Mouse (Mus musculus): ENCODE results near the gene Iqgap1.
A peak's percentile ranks its signal among the peaks of the same experiment; 100 is the strongest.

The Iqgap1 gene

GRCm38 (mm10) chr7:80802412-80803160 lies 23.2 kb downstream of the Iqgap1 start:
- DNase-seq: peak in 1 of 2 experiments; percentile 80

DNA sequence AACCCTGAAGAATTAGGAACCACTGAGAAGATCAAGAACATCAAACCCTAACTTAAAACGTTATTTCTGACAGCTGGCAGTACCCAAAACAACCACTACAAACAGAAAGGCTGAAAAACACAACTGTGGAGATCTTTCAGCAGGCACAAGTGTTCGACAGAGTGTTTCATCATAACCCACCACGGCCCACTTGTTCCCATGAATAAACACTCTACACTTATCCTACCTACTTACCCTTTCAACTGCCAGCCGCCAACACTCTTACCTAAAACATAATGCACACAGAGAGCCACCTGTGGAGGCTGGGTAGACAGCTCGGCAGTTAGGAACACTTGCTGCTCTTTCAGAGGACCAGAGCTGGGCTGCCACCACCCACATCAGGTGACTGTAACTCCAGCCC lies 26.5 kb downstream of the Iqgap1 start:
- peak; percentile 55 to 77 for DNase-seq

GRCm38 (mm10) chr7:80796805-80797567 lies 28.8 kb downstream of the Iqgap1 start:
- DNase-seq: peak; percentile 31 to 49

- DNase-seq: no peak
Measured at GRCm38 (mm10) chr7:80796258-80796657, 29.5 kb downstream of the Iqgap1 start.

DNA sequence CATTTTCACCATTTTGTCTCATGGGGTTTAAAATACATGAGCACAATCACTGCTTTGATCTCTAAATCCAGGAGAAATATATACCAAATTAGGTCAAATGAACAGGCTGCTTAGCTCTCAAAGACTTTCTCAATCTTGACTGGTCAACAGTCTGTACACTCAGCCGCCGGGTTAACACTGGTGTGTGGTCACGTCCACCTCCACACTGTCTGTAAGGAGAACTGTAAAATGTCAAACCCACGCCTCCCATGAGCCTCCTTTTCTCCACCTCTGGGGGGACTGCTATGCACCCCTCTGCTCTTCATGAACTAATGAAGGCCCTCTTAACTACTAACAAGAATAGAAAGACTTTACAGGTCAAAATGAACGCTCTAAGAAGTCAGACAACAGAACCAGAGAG lies 36.2 kb downstream of the Iqgap1 start:
- peak in 1 of 2 experiments; percentile 41 for DNase-seq

GRCm38 (mm10) chr7:80789061-80789460 lies 36.7 kb downstream of the Iqgap1 start:
- no peak for DNase-seq

GRCm38 (mm10) chr7:80788002-80788401 lies 37.8 kb downstream of the Iqgap1 start:
- no peak for DNase-seq

DNA sequence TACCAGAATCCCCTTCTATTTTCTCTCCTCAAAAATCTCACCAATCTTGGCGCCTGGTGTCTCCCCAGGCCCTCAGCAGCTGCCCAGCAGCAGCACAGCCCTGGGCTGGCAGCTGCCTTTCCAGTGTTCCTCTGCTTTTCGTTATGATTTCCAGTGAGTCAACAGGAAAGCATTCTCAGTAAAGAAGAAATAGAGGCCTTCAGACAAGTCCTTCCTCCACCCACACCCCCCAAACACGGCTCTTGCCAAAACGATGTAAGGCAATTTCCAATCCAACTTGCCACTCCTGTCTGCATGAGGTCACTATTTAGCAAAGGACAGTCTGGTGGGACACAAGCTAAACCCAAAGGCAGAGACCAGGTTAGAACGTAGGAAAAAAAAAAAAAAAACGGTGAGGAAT lies 39.0 kb downstream of the Iqgap1 start:
- DNase-seq: peak; percentile 72 to 74

DNA sequence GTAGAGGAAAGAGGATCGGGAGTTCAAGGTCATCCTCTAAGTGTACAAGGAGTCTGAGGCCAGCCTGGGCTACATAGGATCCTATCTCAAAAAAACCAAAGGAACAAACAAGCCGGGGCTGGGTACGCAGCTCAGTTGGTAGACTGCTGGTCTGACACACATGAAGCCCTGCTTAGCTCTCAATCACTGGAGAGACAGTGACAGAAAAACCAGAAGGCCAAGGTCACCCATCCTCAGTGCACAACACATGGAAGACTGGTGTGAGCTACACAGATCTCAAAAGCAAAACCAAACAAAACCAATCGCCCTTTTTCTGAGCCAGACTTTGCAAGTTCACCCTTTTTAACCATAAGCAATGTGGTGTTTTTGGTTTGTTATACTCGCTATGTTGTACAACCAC lies 41.9 kb downstream of the Iqgap1 start:
- no peak for DNase-seq

GRCm38 (mm10) chr7:80782155-80783109 lies 43.3 kb downstream of the Iqgap1 start:
- peak; percentile 46 to 58 for DNase-seq

- DNase-seq: no peak
Measured at GRCm38 (mm10) chr7:80781444-80782120, 44.2 kb downstream of the Iqgap1 start.

DNA sequence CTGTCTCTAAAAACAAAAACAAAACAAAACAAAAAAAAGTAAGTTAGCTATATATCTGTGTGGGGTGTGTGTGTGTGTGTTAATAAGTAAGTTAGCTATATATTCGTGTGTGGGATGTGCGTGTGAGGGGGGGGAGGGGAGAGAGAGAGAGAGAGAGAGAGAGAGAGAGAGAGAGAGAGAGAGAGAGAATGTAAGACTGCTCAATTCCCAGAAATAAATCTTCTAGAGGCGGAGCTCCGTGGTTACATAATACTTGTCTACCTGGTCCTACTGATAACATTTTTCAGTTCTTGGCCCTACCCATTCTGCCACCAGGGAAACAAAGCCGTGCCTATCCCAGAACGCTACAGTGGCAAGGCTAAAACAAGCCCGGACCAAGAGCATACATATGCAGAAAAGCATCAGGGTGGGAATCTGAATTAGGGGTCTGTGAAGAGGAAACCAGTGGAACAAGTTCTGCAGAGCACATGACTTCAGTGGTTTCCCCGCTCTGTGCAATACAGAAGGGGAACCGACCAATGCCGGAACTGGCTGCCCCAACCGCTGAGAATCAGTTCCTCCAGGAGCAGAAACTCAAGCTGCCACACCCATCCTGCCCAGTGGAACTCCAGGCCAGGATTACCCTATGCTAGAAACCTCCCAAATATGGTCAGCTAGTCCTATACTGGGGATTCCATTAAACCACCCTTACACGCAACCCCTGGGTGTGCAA lies 46.7 kb downstream of the Iqgap1 start:
- DNase-seq: peak; percentile 85 to 88

GRCm38 (mm10) chr7:80778376-80778775 lies 47.4 kb downstream of the Iqgap1 start:
- no peak for DNase-seq

- DNase-seq: no peak
Measured at GRCm38 (mm10) chr7:80777151-80777550, 48.6 kb downstream of the Iqgap1 start.

GRCm38 (mm10) chr7:80776090-80776489 lies 49.7 kb downstream of the Iqgap1 start:
- no peak for DNase-seq

GRCm38 (mm10) chr7:80775448-80775904 lies 50.3 kb downstream of the Iqgap1 start:
- DNase-seq: no peak

GRCm38 (mm10) chr7:80774615-80775447 lies 50.9 kb downstream of the Iqgap1 start:
- no peak for DNase-seq

GRCm38 (mm10) chr7:80773834-80774614 lies 51.8 kb downstream of the Iqgap1 start:
- peak; percentile 37 to 51 for DNase-seq

- DNase-seq: no peak
Measured at GRCm38 (mm10) chr7:80770466-80770865, 55.3 kb downstream of the Iqgap1 start.

- DNase-seq: peak in 1 of 2 experiments; percentile 51
Measured at GRCm38 (mm10) chr7:80766861-80767312, 58.9 kb downstream of the Iqgap1 start.
